Mouse (Mus musculus): ENCODE results near the gene Adgrl3.

DNA sequence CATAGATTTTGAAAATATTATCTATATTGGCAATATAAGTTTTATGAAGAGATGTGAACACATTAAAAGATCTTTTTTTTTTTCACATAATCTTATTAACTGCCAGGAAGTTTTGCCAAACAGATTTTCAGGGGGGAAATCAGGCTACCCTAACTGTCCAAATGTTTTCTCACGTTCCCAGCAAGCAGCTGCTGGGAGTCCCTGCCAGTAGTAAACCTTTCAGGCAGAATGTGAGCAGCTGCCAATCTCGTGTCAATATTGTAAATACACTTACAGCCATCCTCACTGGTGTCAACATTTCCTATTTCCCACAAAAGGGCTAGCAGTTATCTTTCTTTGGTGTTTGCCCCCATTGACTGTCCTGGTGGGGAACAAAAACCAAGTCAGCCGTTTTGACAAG, 107.7 kb downstream of the Adgrl3 start:
- TF ChIP-seq EP300 (optimal IDR thresholded peaks at IDR 0.05) (no peak), CTCF (IDR thresholded peaks at IDR 0.05; ENCODE audit: low read depth) (no peak)

Measured in stomach, postnatal 0 days (tissue).